Mouse (Mus musculus) thymus, postnatal 4 days (tissue): Measurements from ENCODE around the gene Mllt6.
A peak's percentile ranks its signal among the peaks of the same experiment; 100 is the strongest.
"Not testable (repeated sequence)": the region's sequence is repeated elsewhere in the genome, so short reads cannot be mapped to it uniquely, and the experiment has no call there.

Experiments used
- DNase-seq: peaks from one replicate; pipeline ENCODE4 v3.0.0; 2021

The Mllt6 gene

GRCm38 (mm10) chr11:97718281-97718860, 55.2 kb downstream of the Mllt6 start:
- DNase-seq = no peak

DNA sequence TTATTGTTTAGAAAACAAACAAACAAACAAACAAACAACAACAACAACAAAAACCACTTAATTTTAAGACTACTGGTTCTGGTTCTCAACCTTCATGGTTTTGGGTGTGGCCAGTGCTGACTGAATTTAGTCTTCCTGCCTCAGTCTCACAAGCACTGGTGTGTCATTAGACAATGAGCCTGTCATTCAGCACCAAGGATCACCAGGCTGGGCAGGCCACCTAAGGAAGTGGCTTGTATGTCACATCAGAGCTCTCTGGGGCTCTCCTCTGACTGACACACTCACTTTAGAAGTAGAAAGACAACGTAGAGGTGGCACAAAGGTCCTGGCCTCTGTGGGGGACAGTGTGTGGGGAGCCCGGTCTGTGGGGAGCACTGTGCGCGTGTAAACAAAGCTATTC, 55.8 kb downstream of the Mllt6 start:
- DNase-seq = no peak

GRCm38 (mm10) chr11:97721338-97721737, 58.1 kb downstream of the Mllt6 start:
- no peak for DNase-seq

GRCm38 (mm10) chr11:97723709-97724108, 60.5 kb downstream of the Mllt6 start:
- DNase-seq = no peak

GRCm38 (mm10) chr11:97728311-97728710, 65.1 kb downstream of the Mllt6 start:
- DNase-seq = peak; percentile 39

DNA sequence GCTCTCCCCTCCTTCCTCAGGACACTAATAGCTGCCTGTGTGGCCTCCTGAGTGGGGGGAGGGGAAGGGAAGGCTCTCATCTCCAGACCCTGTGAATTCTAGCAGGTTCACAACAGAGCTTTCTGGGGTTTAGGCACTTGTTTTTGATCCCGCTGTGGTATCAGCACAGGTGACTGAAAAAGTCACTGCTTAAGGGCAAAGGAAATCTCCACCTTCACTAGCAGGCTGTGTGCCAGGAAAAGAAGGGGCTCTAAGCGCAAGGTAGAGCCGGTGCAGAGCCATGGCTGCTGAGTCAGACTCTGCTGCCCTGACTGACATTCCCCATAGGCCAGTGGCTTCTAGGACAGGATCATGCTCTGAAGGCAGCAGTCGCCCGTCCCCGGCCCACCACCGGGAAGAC, 65.5 kb downstream of the Mllt6 start:
- DNase-seq = peak; percentile 31

DNA sequence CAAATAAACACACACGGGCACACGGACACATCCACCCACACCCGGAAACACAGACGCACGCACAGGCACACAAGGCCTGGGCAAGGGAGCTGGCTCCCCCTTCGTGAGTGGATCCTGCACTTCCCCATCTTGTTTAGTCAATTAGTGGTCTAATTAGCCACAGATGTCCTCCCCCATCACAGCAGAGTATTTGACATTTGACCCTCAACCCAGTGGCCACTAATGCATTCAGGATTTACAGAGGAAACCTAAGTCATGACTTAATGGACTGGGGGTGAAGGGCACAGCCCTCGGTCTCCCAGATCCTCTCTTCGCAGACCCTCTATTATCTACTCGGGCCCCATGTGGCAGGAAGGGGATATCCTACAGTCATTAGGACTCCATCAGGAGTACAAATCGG, 70.5 kb downstream of the Mllt6 start:
- DNase-seq = no peak

GRCm38 (mm10) chr11:97734810-97735209, 71.6 kb downstream of the Mllt6 start:
- DNase-seq = not testable (repeated sequence)
